Mouse (Mus musculus) lung, adult 2 months (tissue): ENCODE data around the gene Bbx. TPM values are rescaled to one million over a fixed set of nuclear protein-coding genes. Genes with fewer than 3 reads are reported as not detected.
A peak's percentile ranks its signal among the peaks of the same experiment; 100 is the strongest.

Experiments
- DNase-seq: peaks from one replicate; pipeline ENCODE4 v3.0.0; 2022
- H3K4me1 ChIP-seq: fragments of 200-500 bp; 2 replicates; pipeline ENCODE4 v1.6.1; 2011; ENCODE audit warnings: low read length; ENCODE audit not compliant: control insufficient read depth, insufficient read depth
- H3K4me3 ChIP-seq: fragments of 200-500 bp; replicated peaks from 2 replicates; pipeline ENCODE3; 2011; ENCODE audit warnings: low read depth, mild to moderate bottlenecking, control low read depth, low read length; ENCODE audit errors: extremely low read depth
- CTCF ChIP-seq: fragments of 200-500 bp; IDR thresholded peaks from 2 replicates; pipeline ENCODE4 v1.5.1; 2011; ENCODE audit warnings: mild to moderate bottlenecking, low read length, control low read depth; ENCODE audit not compliant: insufficient read depth
- POLR2A ChIP-seq: fragments of 200-500 bp; IDR thresholded peaks from 2 replicates; pipeline ENCODE4 v1.6.1; 2011; ENCODE audit warnings: low read depth, mild to moderate bottlenecking, control low read depth, low read length, borderline replicate concordance; ENCODE audit errors: extremely low read depth
- WGBS: fragments of 180-500 bp; shearing (Covaris S2); methylation state at CpG from one replicate; pipeline ENCODE4 v1.1.7; 2018; 5-methylcytosine and 5-hydroxymethylcytosine counted together
- polyA plus RNA-seq: library from polyadenylated mRNA; depleted of rRNA; stranded (reverse); fragments of >200 nt; gene quantifications from 2 replicates; pipeline ENCODE4 v1.2.3, GENCODE M21; 2012

The Bbx gene
- polyA plus RNA-seq, 1 experiment: 6.8 TPM

DNA sequence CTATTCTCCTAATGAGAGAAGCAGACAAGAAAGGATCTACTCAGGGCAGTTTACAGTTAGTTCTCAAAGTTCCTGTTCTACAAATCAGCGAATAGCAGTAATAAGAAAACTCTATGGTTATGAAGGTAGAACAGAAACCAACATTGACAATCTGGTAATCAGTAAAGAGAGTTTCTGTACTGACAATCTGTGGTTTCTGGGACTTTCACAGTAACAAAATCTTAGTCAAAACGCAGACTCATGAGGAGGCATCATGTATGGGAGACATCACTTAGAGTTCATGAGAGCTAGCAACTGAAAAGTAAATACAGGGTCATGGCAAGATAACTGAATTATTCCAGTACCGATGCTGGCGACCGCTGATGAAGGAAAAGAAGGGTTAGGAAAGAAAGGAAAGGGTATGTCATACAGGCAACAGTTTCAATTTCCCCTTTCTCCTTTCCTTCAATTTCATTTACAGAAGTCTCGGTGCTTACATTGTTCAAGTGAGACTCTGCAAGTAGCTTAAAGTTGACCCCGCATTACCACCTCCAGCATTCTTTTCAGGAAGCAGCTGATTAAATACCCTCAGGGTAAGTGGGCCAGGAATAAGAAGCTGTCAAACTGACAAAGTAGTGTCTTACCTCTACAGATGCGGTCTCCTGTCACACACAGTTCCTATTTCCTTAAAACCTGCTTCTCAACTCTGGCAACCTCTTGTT, 133.3 kb downstream of the Bbx start:
- Histone ChIP-seq H3K4me1 (no peaks in the 10 kb centered on the region), H3K4me3 (no peak overlapping the region)
- no peak for DNase-seq
- TF ChIP-seq CTCF (no peak), POLR2A (no peak)
- 58% methylated on average over 8 of the region's 8 CpGs for WGBS

DNA sequence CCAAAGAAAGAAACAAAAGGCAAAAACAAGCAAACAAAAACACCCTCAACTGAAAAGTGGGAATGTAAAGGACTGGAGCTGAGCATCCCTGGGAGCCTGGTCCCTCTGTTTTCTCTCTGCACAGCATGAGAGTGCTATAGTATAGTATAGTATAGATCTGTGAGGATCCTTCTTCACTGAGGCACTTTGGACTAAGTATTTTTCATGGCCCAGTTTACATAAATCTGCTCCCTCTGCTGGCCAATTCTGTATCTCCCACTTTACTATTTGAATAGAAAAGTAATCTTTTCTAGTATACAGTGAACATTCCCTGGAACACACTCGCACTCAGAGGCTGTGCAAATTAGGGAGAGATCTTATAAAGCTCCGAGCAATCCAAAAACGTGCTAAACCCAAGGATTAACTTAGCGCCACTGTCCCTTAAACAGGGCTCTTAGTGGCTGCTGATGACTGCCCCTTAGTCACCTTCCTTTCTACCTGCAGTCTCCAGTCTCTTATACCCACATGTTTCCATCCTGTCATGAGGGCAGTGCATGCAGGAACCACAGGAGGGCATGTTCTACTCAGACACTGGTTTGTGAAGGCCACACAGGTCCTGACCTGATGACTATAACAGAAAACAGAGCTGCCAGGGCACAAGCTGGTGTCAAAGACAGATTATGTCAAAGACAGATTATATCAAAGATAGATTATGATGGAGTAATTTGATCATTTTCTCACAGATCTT, 138.5 kb downstream of the Bbx start:
- 68% methylated on average over 4 of the region's 4 CpGs for WGBS
- no peak for DNase-seq
- no peak for TF ChIP-seq POLR2A
- TF ChIP-seq CTCF: no peak
- Histone ChIP-seq H3K4me3 (no peak overlapping the region), H3K4me1 (no peaks in the 10 kb centered on the region)

DNA sequence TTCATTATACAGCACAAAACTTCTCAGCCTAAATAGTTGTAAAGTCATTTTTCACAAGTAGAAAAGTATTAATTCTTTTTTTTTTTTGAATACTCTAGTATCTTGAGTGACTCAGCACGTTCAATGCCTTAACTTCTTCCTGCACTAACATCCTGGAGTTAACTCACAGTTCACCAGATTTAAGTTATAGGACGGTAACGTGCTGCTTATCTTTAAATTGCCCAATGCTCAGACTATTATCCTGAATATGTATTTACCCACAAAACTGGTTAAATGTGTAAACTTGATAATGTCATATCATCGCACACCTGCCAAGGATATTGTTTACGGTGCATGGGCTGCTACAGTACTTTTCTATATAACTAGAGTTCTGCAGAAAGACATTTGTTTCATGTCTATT, 139.4 kb downstream of the Bbx start:
- no peak for TF ChIP-seq CTCF
- no peak for TF ChIP-seq POLR2A
- 88% methylated on average over 5 of the region's 5 CpGs for WGBS

DNA sequence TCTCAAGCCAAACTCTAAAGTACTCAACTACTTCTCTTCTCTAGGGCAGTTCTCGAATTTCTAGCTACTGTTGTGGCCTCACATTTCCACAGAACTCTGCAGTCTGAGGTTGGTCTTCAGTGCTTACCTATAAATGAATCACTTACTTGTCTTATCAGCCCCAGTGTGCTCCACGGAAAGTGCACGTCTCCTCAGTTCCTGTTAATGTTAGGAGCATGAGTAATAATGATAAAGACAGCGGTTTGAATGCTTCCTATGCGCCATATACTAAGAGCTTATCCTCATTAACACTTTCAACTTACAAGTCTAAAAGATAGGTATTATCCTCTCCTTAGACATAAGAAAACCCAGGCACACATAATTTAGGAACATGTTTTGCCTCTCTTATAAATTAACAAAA, 142.4 kb downstream of the Bbx start:
- no peak for DNase-seq
- no peak for TF ChIP-seq POLR2A
- TF ChIP-seq CTCF: no peak
- Histone ChIP-seq H3K4me3 (no peak overlapping the region), H3K4me1 (no peaks in the 10 kb centered on the region)
- WGBS: 54% methylated on average over 5 of the region's 5 CpGs

More for the DNA sequence above, 139.4 kb downstream of the Bbx start:
- no peak for DNase-seq
- Histone ChIP-seq H3K4me1 (no peaks in the 10 kb centered on the region), H3K4me3 (no peak overlapping the region)

DNA sequence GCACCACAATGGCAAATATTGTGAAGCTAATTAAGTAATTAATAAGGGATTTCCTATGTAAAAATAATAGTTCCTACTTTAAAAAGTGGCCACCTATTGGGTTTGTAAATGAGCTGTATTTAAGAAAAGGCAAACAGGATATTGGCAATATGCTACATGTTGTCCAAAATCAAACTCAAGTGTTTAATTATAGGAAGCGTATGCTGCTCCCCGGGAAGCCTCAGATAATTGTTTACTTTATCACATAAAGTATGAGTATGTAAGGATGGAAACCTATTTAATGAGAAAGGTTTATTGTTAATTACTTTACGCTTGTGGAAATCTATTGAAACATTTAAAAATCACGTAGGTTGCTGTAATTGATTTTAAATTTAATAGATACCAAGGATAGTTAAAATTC, 159.4 kb downstream of the Bbx start:
- no peaks in the 10 kb centered on the region for H3K4me1 ChIP-seq
- TF ChIP-seq CTCF (no peak), POLR2A (no peak)
- DNase-seq: no peak
- WGBS: 76% methylated on average over 4 of the region's 4 CpGs
- no peak overlapping the region for H3K4me3 ChIP-seq

DNA sequence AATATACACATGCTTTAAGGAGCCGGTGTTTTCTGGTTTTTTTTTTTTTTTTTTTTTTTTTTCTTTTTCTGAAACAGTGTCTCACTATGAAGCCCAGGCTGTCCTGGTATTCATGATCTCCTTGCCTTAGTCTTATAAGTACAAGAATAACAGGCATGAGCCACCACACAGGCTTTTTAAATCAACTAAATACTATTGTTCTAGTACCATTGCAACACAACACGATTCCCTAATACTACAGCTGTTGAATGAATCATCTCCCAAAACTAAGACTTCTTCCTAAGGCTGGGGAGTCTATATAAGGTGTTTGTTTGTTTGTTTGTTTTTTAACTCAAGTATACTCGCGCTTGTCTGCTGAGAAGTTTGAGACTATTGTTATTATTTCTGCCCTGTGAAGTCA, 169.5 kb downstream of the Bbx start:
- Histone ChIP-seq H3K4me3 (no peak overlapping the region), H3K4me1 (no peaks in the 10 kb centered on the region)
- no peak for DNase-seq
- 78% methylated on average over 4 of the region's 4 CpGs for WGBS
- TF ChIP-seq POLR2A: no peak
- no peak for TF ChIP-seq CTCF

DNA sequence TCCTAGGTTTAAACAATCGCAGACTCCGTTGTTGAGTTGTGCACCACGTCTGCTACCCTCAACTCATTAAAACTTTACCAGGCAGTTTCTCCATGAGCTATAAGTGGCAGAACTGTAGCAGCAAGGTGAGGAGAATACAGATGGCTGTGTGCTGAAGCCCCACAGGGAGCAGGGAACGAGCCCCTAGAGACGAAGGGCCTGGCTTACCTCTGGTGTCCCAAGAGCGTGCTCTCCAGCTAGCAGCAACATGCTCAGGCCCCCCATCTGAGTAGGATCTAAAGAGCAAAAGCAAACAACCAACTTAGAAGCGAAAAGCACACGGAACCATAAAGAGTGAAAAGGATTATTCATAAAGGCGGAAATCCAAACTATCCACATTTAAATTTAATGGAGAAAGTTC, 170.0 kb downstream of the Bbx start:
- 81% methylated on average over 9 of the region's 9 CpGs for WGBS
- Histone ChIP-seq H3K4me1 (no peaks in the 10 kb centered on the region), H3K4me3 (no peak overlapping the region)
- no peak for TF ChIP-seq POLR2A
- no peak for TF ChIP-seq CTCF
- no peak for DNase-seq

DNA sequence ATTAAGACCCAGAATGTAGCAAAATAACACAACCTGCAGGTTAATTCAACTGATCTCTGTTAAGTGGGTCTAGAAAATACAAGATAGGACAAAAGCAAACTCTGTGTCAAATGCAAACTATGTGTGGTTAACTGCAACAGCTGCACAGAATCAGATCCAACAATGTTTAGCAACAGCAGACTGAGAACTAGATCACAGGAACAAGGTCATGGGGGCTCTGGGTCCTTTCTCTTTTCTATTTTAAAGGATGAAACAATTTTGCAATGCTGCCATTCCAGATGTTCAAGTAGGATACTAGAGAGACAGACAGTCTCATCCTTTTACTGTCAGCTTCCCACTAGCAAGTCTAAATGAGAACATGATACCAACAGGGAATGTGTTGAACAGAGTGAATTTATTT, 170.4 kb downstream of the Bbx start:
- no peaks in the 10 kb centered on the region for H3K4me1 ChIP-seq
- TF ChIP-seq CTCF (no peak), POLR2A (no peak)
- no peak for DNase-seq
- no peak overlapping the region for H3K4me3 ChIP-seq

DNA sequence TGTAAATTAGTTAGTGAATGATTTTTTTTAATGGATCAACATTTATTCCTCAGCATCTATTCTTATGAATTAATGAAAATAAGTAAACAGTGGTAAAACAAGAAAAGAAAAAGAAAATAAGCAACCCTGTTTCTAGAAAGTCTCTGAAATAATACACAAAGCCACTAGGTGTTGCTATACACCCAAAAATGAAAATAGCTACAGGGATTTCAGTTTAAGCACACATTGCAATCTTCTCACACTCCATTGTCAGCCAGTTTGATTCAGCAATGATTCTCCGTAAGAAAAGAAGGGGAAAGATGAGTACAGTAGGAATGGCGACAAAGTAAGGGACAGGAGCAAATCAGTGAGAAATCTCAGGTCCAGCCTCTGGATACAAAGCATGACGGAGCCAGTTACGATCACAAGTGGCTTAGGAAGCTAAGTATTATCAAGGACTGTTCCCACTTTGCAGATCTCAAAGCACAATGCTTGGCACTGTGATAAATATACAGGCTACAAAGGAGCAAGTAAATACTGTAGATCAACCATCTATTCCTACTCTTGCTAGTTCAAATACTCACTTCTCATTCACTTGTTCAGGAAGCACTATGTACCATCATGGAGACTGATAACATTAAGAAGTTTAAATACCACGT, 177.5 kb downstream of the Bbx start:
- Histone ChIP-seq H3K4me3 (no peak overlapping the region), H3K4me1 (no peaks in the 10 kb centered on the region; the same call in 1 of the 2 replicates)
- WGBS: 51% methylated on average over 5 of the region's 5 CpGs
- no peak for DNase-seq
- TF ChIP-seq POLR2A (no peak), CTCF (peak; percentile 13; the same call in 1 of the 2 replicates)
